Mouse (Mus musculus): Measurements from ENCODE around the gene Srms. TPM values are rescaled to one million over a fixed set of nuclear protein-coding genes. Genes with fewer than 3 reads are reported as not detected.
"Not testable (repeated sequence)": the region's sequence is repeated elsewhere in the genome, so short reads cannot be mapped to it uniquely, and the experiment has no call there.

Gene Srms
- polyA plus RNA-seq, 1 experiment from 2014 or later: 1.7 TPM

DNA sequence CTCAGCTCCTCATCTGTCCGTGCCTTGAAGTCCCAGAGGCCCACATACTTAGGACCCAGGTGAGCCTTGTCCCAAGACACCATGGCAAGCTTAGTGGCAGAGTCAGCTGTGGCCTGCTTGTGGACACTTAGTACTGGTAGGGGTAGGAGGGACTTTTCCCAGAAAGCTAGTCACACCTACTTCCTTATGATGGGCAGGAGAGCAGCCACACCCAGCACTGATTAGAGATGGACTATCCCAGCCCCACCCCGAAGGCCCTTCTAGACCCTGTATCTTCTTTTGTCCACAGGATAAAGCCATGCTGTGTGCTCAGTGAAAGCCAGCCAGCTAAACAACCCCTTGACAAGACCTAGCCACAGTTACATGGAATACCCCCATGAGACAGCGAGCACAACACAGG lies 10.6 kb downstream of the Srms start, which contains the start of gene Ptk6:
Ptk6 (minus strand) TSS at position 368 of the 400 bp plus-strand sequence.
- H3K27me3 ChIP-seq (ENCODE audit: control insufficient read depth, insufficient read depth, low read length): no peaks in the 10 kb centered on the region
- no peak within 1 kb of the TSS for H3K4me2 ChIP-seq (replicated peaks; ENCODE audit: low read depth)
- H3K4me3 ChIP-seq (ENCODE audit: low read depth, low read length): no peak within 1 kb of the TSS
- TF ChIP-seq CTCF (IDR thresholded peaks at IDR 0.05; ENCODE audit: low read depth) (no peak), EP300 (optimal IDR thresholded peaks at IDR 0.05) (no peak)
- no peaks in the 10 kb centered on the region for H3K9me3 ChIP-seq (ENCODE audit: control insufficient read depth, low read length)
- no peak within 1 kb of the TSS for H3K9ac ChIP-seq (ENCODE audit: low read length)
- DNase-seq (ENCODE audit: low spot score): no peak
- H3K36me3 ChIP-seq (ENCODE audit: control insufficient read depth, insufficient read depth, low read length): no peaks in the 10 kb centered on the region
- no peaks in the 10 kb centered on the region for H3K4me1 ChIP-seq (replicated peaks; ENCODE audit: control insufficient read depth, insufficient read depth)
- WGBS: 74% methylated on average over 3 of the region's 3 CpGs
- H3K27ac ChIP-seq (replicated peaks): peak within 1 kb of the TSS; percentile 18; the same call in 1 of the 2 replicates
- ATAC-seq (ENCODE audit: low FRiP score, low TSS enrichment): peak; percentile 16; the same call in 1 of the 2 replicates

- H3K9me3 ChIP-seq (ENCODE audit: control insufficient read depth, low read length): no peaks in the 10 kb centered on the region
- H3K36me3 ChIP-seq (ENCODE audit: control insufficient read depth, insufficient read depth, low read length): no peaks in the 10 kb centered on the region
- no peak overlapping the region for H3K4me3 ChIP-seq (ENCODE audit: low read depth, low read length)
- no peak for ATAC-seq (ENCODE audit: low FRiP score, low TSS enrichment)
- no peak for DNase-seq (ENCODE audit: low spot score)
- no peak overlapping the region for H3K4me2 ChIP-seq (replicated peaks; ENCODE audit: low read depth)
- TF ChIP-seq CTCF (IDR thresholded peaks at IDR 0.05; ENCODE audit: low read depth) (no peak), EP300 (optimal IDR thresholded peaks at IDR 0.05) (no peak)
- WGBS: 63% methylated on average over 3 of the region's 3 CpGs
- no peak overlapping the region for H3K9ac ChIP-seq (ENCODE audit: low read length)
- no peaks in the 10 kb centered on the region for H3K4me1 ChIP-seq (replicated peaks; ENCODE audit: control insufficient read depth, insufficient read depth)
- H3K27me3 ChIP-seq (ENCODE audit: control insufficient read depth, insufficient read depth, low read length): no peaks in the 10 kb centered on the region
- no peak overlapping the region for H3K27ac ChIP-seq (replicated peaks)
Measured at GRCm38 (mm10) chr2:181201606-181202005, 11.4 kb downstream of the Srms start.

DNA sequence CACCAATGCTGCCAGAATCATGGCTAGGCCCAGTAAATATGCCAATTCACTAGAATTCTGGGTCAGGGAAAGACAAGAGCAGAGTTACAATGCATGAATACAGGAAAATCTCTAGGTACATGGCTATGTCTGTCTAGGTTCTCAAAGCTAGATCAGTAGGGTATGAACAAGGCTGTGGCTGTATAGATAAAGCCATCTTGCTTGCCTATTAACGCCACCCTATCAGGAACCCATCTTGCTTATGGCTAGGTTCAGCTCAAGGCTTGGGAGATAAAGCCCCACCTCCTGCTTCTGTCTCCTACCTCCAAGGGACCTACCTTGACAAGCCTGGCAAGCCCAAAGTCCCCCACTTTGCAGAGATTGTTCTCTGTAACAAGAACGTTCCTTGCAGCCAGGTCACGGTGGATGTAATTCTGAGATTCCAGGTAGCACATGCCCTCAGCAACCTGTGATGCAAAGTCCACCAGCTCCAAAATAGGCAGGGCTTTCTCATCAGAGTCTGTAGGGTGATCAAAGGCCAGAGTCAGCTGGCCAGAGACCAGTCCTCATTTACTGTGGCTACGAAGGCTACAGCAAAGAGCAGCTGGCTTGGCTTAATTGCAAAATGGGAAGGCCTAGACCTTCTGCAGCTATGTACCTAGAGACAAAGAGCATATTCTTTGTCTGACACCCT lies 16.2 kb downstream of the Srms start:
- Histone ChIP-seq H3K9ac (ENCODE audit: low read length) (no peak overlapping the region), H3K9me3 (ENCODE audit: control insufficient read depth, low read length) (no peaks in the 10 kb centered on the region), H3K27ac (replicated peaks) (no peak overlapping the region), H3K27me3 (ENCODE audit: control insufficient read depth, insufficient read depth, low read length) (no peaks in the 10 kb centered on the region), H3K4me3 (ENCODE audit: low read depth, low read length) (no peak overlapping the region), H3K4me2 (replicated peaks; ENCODE audit: low read depth) (no peak overlapping the region), H3K4me1 (replicated peaks; ENCODE audit: control insufficient read depth, insufficient read depth) (no peaks in the 10 kb centered on the region), H3K36me3 (ENCODE audit: control insufficient read depth, insufficient read depth, low read length) (no peaks in the 10 kb centered on the region)
- no peak for DNase-seq (ENCODE audit: low spot score)
- WGBS: 76% methylated on average over 4 of the region's 4 CpGs
- ATAC-seq (ENCODE audit: low FRiP score, low TSS enrichment): no peak
- no peak for TF ChIP-seq EP300 (optimal IDR thresholded peaks at IDR 0.05)
- no peak for TF ChIP-seq CTCF (IDR thresholded peaks at IDR 0.05; ENCODE audit: low read depth)

DNA sequence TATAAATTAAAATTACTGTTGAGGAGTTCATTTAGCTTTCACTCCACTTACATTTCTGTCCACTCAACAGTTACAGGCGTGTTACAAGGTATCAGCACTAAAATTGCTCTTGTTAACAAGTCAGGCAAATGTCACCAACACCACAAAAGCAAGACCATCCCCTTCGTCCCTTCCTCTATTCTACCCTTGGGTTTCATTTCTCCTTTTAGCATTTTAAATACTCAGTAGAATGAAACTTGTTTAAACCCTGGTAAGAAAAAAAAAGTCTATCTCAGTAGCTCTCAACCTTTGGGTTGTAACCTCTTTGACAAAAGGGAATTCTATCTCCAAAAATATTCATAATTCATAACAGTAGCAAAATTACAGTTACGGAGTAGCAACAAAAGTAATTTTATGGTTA lies 19.9 kb downstream of the Srms start:
- H3K36me3 ChIP-seq (ENCODE audit: control insufficient read depth, insufficient read depth, low read length): no peaks in the 10 kb centered on the region
- no peak for DNase-seq (ENCODE audit: low spot score)
- no peaks in the 10 kb centered on the region for H3K27me3 ChIP-seq (ENCODE audit: control insufficient read depth, insufficient read depth, low read length)
- no peak overlapping the region for H3K27ac ChIP-seq (replicated peaks)
- no peak overlapping the region for H3K4me2 ChIP-seq (replicated peaks; ENCODE audit: low read depth)
- H3K4me1 ChIP-seq (replicated peaks; ENCODE audit: control insufficient read depth, insufficient read depth): no peaks in the 10 kb centered on the region
- no peak overlapping the region for H3K4me3 ChIP-seq (ENCODE audit: low read depth, low read length)
- TF ChIP-seq CTCF (IDR thresholded peaks at IDR 0.05; ENCODE audit: low read depth): no peak
- no peak for TF ChIP-seq EP300 (optimal IDR thresholded peaks at IDR 0.05)
- no peak for ATAC-seq (ENCODE audit: low FRiP score, low TSS enrichment)
- WGBS: 66% methylated on average over 3 of the region's 3 CpGs
- H3K9me3 ChIP-seq (ENCODE audit: control insufficient read depth, low read length): no peaks in the 10 kb centered on the region
- no peak overlapping the region for H3K9ac ChIP-seq (ENCODE audit: low read length)

DNA sequence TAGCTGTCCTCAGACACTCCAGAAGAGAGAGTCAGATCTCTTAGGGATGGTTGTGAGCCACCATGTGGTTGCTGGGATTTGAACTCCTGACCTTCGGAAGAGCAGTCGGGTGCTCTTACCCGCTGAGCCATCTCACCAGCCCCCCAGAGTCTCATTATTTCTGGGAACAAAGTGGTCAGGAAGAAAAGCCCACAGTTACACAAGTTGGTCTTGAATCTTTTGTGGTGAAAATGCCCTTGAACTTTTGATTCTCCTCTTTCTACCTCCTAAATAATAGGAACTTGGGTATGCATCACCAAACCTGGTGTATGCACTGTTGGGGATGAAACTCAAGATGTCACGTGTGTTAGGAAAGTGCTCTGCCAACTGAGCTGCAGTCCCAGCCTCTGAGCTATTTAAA lies 21.0 kb downstream of the Srms start:
- H3K4me2 ChIP-seq (replicated peaks; ENCODE audit: low read depth): no peak overlapping the region
- no peaks in the 10 kb centered on the region for H3K9me3 ChIP-seq (ENCODE audit: control insufficient read depth, low read length)
- H3K4me3 ChIP-seq (ENCODE audit: low read depth, low read length): no peak overlapping the region
- H3K36me3 ChIP-seq (ENCODE audit: control insufficient read depth, insufficient read depth, low read length): no peaks in the 10 kb centered on the region
- H3K9ac ChIP-seq (ENCODE audit: low read length): no peak overlapping the region
- no peak for DNase-seq (ENCODE audit: low spot score)
- 68% methylated on average over 4 of the region's 4 CpGs for WGBS
- no peaks in the 10 kb centered on the region for H3K27me3 ChIP-seq (ENCODE audit: control insufficient read depth, insufficient read depth, low read length)
- H3K4me1 ChIP-seq (replicated peaks; ENCODE audit: control insufficient read depth, insufficient read depth): no peaks in the 10 kb centered on the region
- H3K27ac ChIP-seq (replicated peaks): no peak overlapping the region
- ATAC-seq (ENCODE audit: low FRiP score, low TSS enrichment): no peak
- TF ChIP-seq EP300 (optimal IDR thresholded peaks at IDR 0.05) (no peak), CTCF (IDR thresholded peaks at IDR 0.05; ENCODE audit: low read depth) (no peak)

DNA sequence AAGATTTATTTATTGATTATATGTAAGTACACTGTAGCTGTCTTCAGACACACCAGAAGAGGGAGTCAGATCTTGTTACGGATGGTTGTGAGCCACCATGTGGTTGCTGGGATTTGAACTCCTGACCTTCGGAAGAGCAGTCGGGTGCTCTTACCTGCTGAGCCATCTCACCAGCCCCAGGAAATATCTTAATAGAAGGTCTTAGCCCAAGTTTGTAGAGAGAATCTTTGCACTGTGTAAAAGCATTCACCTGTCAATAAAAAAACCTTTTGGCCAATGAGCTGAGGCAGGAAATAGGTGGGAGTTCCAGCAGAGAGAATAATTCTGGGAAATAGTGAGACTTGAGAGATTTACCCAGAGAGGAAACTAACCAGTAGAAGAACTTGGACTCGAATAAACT lies 21.6 kb downstream of the Srms start:
- H3K27ac ChIP-seq (replicated peaks); DNase-seq (ENCODE audit: low spot score); H3K27me3 ChIP-seq (ENCODE audit: control insufficient read depth, insufficient read depth, low read length); H3K4me3 ChIP-seq (ENCODE audit: low read depth, low read length); H3K9me3 ChIP-seq (ENCODE audit: control insufficient read depth, low read length); H3K36me3 ChIP-seq (ENCODE audit: control insufficient read depth, insufficient read depth, low read length); H3K4me1 ChIP-seq (replicated peaks; ENCODE audit: control insufficient read depth, insufficient read depth); H3K9ac ChIP-seq (ENCODE audit: low read length); H3K4me2 ChIP-seq (replicated peaks; ENCODE audit: low read depth); ATAC-seq (ENCODE audit: low FRiP score, low TSS enrichment): not testable (repeated sequence)
- WGBS: 73% methylated on average over 3 of the region's 4 CpGs
